Mouse (Mus musculus): ENCODE data around the gene Ptpdc1.

Gene Ptpdc1

GRCm38 (mm10) chr13:48625433-48626184 is at the start of gene Ptpdc1:
Ptpdc1 (minus strand) TSS chr13:48625664.
- DNase-seq, result peak; percentile 97

- DNase-seq, result no peak
These were observed 49.1 kb upstream of the Ptpdc1 start for GRCm38 (mm10) chr13:48674609-48675008.

- DNase-seq, result no peak
These were observed 46.9 kb upstream of the Ptpdc1 start for GRCm38 (mm10) chr13:48672312-48672840.

GRCm38 (mm10) chr13:48668976-48669534 is 43.6 kb upstream of the Ptpdc1 start:
- DNase-seq, result no peak

GRCm38 (mm10) chr13:48668091-48668975 is 42.9 kb upstream of the Ptpdc1 start:
- DNase-seq, result no peak

- no peak for DNase-seq
These were observed 42.0 kb upstream of the Ptpdc1 start for GRCm38 (mm10) chr13:48667461-48667860.

GRCm38 (mm10) chr13:48665656-48666597 is 40.5 kb upstream of the Ptpdc1 start:
- DNase-seq, result no peak

- DNase-seq, result no peak
These were observed 39.6 kb upstream of the Ptpdc1 start for GRCm38 (mm10) chr13:48664916-48665655.

GRCm38 (mm10) chr13:48663988-48664339 is 38.5 kb upstream of the Ptpdc1 start:
- no peak for DNase-seq

GRCm38 (mm10) chr13:48663211-48663987 is 37.9 kb upstream of the Ptpdc1 start:
- no peak for DNase-seq

- no peak for DNase-seq
These were observed 37.1 kb upstream of the Ptpdc1 start, which contains the start of gene Barx1 for GRCm38 (mm10) chr13:48662431-48663143. Barx1 (plus strand) TSS chr13:48662998.

- DNase-seq, result no peak
These were observed 36.1 kb upstream of the Ptpdc1 start for GRCm38 (mm10) chr13:48661561-48661960.

- DNase-seq, result no peak
These were observed 35.3 kb upstream of the Ptpdc1 start for GRCm38 (mm10) chr13:48660741-48661140.

GRCm38 (mm10) chr13:48660221-48660734 is 34.8 kb upstream of the Ptpdc1 start:
- no peak for DNase-seq

GRCm38 (mm10) chr13:48659254-48660220 is 34.1 kb upstream of the Ptpdc1 start:
- DNase-seq, result no peak

- peak in 1 of 2 experiments; percentile 38 for DNase-seq
These were observed 33.3 kb upstream of the Ptpdc1 start for GRCm38 (mm10) chr13:48658588-48659253.

- DNase-seq, result no peak
These were observed 32.3 kb upstream of the Ptpdc1 start for GRCm38 (mm10) chr13:48657791-48658190.

- peak; percentile 42 to 58 for DNase-seq
These were observed 30.2 kb upstream of the Ptpdc1 start for GRCm38 (mm10) chr13:48655637-48656036.

Data from cerebellum, postnatal 36 days (tissue).